Mouse (Mus musculus) ovary, adult 10 weeks (tissue): ENCODE measurements around the gene Gm12569. TPM values are rescaled to one million over a fixed set of nuclear protein-coding genes. Genes with fewer than 3 reads are reported as not detected.

Experiments
- polyA plus RNA-seq: library from polyadenylated mRNA; stranded (reverse); fragments of 350-450 nt; fragmentation: Illumina TruSeq; extraction: RNeasy Lipid Tissue Mini Kit (QIAGEN cat#74804); gene quantifications from one replicate; pipeline ENCODE4 v1.2.3, GENCODE M21; 2014

The Gm12569 gene
- not detected for polyA plus RNA-seq

GRCm38 (mm10) chr11:51220308-51220707, at the start of gene Gm12569:
Gene Gm12569 (plus strand): TSS chr11:51220473.

GRCm38 (mm10) chr11:51261680-51262219, 41.5 kb downstream of the Gm12569 start, which contains the start of gene Clk4:
Gene Clk4 (plus strand): TSS chr11:51261730.

GRCm38 (mm10) chr11:51262342-51263285, 42.3 kb downstream of the Gm12569 start, which contains the start of gene BC049762:
Gene BC049762 (minus strand): TSS chr11:51263046.

Other genes starting within 250 kb of the Gm12569 start
- gene Olfr1377, start 238.5 kb upstream of the Gm12569 start, polyA plus RNA-seq, result not detected
- not detected for gene Olfr51, start 216.9 kb upstream of the Gm12569 start, polyA plus RNA-seq
- not detected for gene Olfr54, start 206.2 kb upstream of the Gm12569 start, polyA plus RNA-seq
- not detected for gene Olfr1375, start 172.4 kb upstream of the Gm12569 start, polyA plus RNA-seq
- 24.9 TPM for gene Zfp354a, start 161.2 kb upstream of the Gm12569 start, polyA plus RNA-seq
- 146 TPM for gene Clk4, start 41.3 kb downstream of the Gm12569 start, polyA plus RNA-seq
- gene BC049762, start 42.6 kb downstream of the Gm12569 start, polyA plus RNA-seq, result not detected
- gene Col23a1, start 69.4 kb downstream of the Gm12569 start, polyA plus RNA-seq, result 2.1 TPM